Mouse (Mus musculus) MEL (cell line): ENCODE results near the gene Slc22a23. TPM values are rescaled to one million over a fixed set of nuclear protein-coding genes. Genes with fewer than 3 reads are reported as not detected.

Source experiments
- DNase-seq: peaks from one replicate; pipeline ENCODE4 v3.0.0; 2011; ENCODE audit warnings: low read depth, low spot score
- H3K27ac ChIP-seq: 2 replicates; pipeline ENCODE4 v1.5.1; 2012; ENCODE audit warnings: low read depth, mild to moderate bottlenecking, control low read depth, low read length, moderate library complexity; ENCODE audit not compliant: control insufficient read depth
- H3K27me3 ChIP-seq, 2 experiments: fragments of 150-350 bp in 1 of 2; sonication (generic) in 1 of 2; 2 replicates each; pipeline ENCODE4 v1.6.1; 2012; ENCODE audit warnings: low read length in 2 of 2, mild to moderate bottlenecking in 2 of 2, improper control_type of control experiment in 1 of 2, moderate library complexity in 1 of 2; ENCODE audit not compliant: insufficient read depth in 2 of 2, control insufficient read depth in 1 of 2
- H3K36me3 ChIP-seq, 2 experiments: 2 replicates each; pipeline ENCODE4 v1.6.1; 2012 to 2014; ENCODE audit warnings: low read length in 2 of 2, improper control_type of control experiment in 1 of 2, inconsistent platforms in 1 of 2, mild to moderate bottlenecking in 1 of 2; ENCODE audit not compliant: insufficient read depth in 2 of 2, control insufficient read depth in 1 of 2
- H3K4me1 ChIP-seq, 2 experiments: fragments of 150-350 bp in 1 of 2; sonication (generic) in 1 of 2; 2 replicates each; pipeline ENCODE4 v1.6.1; 2012; ENCODE audit warnings: low read length in 2 of 2, improper control_type of control experiment in 1 of 2, mild to moderate bottlenecking in 1 of 2; ENCODE audit not compliant: insufficient read depth in 2 of 2, control insufficient read depth in 1 of 2
- H3K4me3 ChIP-seq, 2 experiments: fragments of 150-350 bp in 1 of 2; sonication (generic) in 1 of 2; 2 replicates each; pipeline ENCODE4 v1.5.1; 2012; ENCODE audit warnings: low read depth in 2 of 2, low read length in 2 of 2, mild to moderate bottlenecking in 2 of 2, moderate library complexity in 2 of 2, control low read depth in 1 of 2, improper control_type of control experiment in 1 of 2; ENCODE audit not compliant: control insufficient read depth in 1 of 2, insufficient read depth in 1 of 2
- H3K79me2 ChIP-seq: 2 replicates; pipeline ENCODE4 v1.6.1; 2012; ENCODE audit warnings: mild to moderate bottlenecking, low read length, moderate library complexity; ENCODE audit not compliant: control insufficient read depth, poor library complexity, insufficient read depth
- H3K9ac ChIP-seq: 2 replicates; pipeline ENCODE4 v1.6.1; 2012; ENCODE audit warnings: low read depth, mild to moderate bottlenecking, control low read depth, low read length, moderate library complexity; ENCODE audit not compliant: control insufficient read depth, poor library complexity, severe bottlenecking
- H3K9me3 ChIP-seq: fragments of 150-350 bp; sonication (generic); replicated peaks from 2 replicates; pipeline ENCODE4 v1.6.1; 2012; ENCODE audit warnings: mild to moderate bottlenecking, low read length, improper control_type of control experiment, moderate library complexity; ENCODE audit not compliant: insufficient read depth
- BHLHE40 ChIP-seq: IDR thresholded peaks from 2 replicates; pipeline ENCODE4 v1.6.1; 2012; ENCODE audit warnings: low read depth, mild to moderate bottlenecking, inconsistent platforms, low read length, improper control_type of control experiment, borderline replicate concordance
- CHD1 ChIP-seq: IDR thresholded peaks from 2 replicates; pipeline ENCODE4 v1.6.1; 2012; ENCODE audit warnings: low read depth, mild to moderate bottlenecking, inconsistent platforms, low read length, improper control_type of control experiment
- ELF1 ChIP-seq: IDR thresholded peaks from 2 replicates; pipeline ENCODE4 v1.6.1; 2014; ENCODE audit warnings: low read depth, mild to moderate bottlenecking, inconsistent platforms, low read length, improper control_type of control experiment, moderate library complexity
- EP300 ChIP-seq, 2 experiments: IDR thresholded peaks; 2 replicates each; pipeline ENCODE4 v1.6.1; 2011; ENCODE audit warnings: improper control_type of control experiment in 2 of 2, low read length in 2 of 2, low read depth in 1 of 2, mild to moderate bottlenecking in 1 of 2
- ETS1 ChIP-seq: IDR thresholded peaks from 2 replicates; pipeline ENCODE4 v1.6.1; 2012; ENCODE audit warnings: low read depth, mild to moderate bottlenecking, inconsistent platforms, low read length, improper control_type of control experiment, moderate library complexity
- GATA1 ChIP-seq: IDR thresholded peaks from 2 replicates; pipeline ENCODE4 v1.6.1; 2011; ENCODE audit warnings: low read depth, low read length, improper control_type of control experiment
- HCFC1 ChIP-seq: IDR thresholded peaks from 2 replicates; pipeline ENCODE4 v1.6.1; 2012; ENCODE audit warnings: low read depth, mild to moderate bottlenecking, inconsistent platforms, low read length, improper control_type of control experiment, moderate library complexity
- JUND ChIP-seq: IDR thresholded peaks from 2 replicates; pipeline ENCODE4 v1.6.1; 2011; ENCODE audit warnings: low read depth, mild to moderate bottlenecking, improper control_type of control experiment, low read length
- MAFK ChIP-seq: IDR thresholded peaks from 2 replicates; pipeline ENCODE4 v1.6.1; 2011; ENCODE audit warnings: low read depth, mild to moderate bottlenecking, low read length, improper control_type of control experiment, borderline replicate concordance
- MEF2A ChIP-seq: IDR thresholded peaks from 2 replicates; pipeline ENCODE4 v1.6.1; 2014; ENCODE audit warnings: low read depth, mild to moderate bottlenecking, inconsistent platforms, low read length, improper control_type of control experiment; ENCODE audit not compliant: poor library complexity, insufficient replicate concordance, severe bottlenecking; ENCODE audit errors: extremely low read depth
- MXI1 ChIP-seq: IDR thresholded peaks from 2 replicates; pipeline ENCODE4 v1.6.1; 2011; ENCODE audit warnings: mild to moderate bottlenecking, low read depth, low read length, improper control_type of control experiment
- POLR2AphosphoS5 ChIP-seq: IDR thresholded peaks from 2 replicates; pipeline ENCODE4 v1.6.1; 2012; ENCODE audit warnings: low read depth, borderline replicate concordance, mild to moderate bottlenecking, inconsistent platforms, low read length, moderate library complexity, mixed read lengths
- RCOR1 ChIP-seq: IDR thresholded peaks from 2 replicates; pipeline ENCODE4 v1.6.1; 2012; ENCODE audit warnings: low read depth, mild to moderate bottlenecking, inconsistent platforms, low read length, improper control_type of control experiment
- TAL1 ChIP-seq: IDR thresholded peaks from 2 replicates; pipeline ENCODE4 v1.6.1; 2012; ENCODE audit warnings: mild to moderate bottlenecking, inconsistent platforms, low read length, moderate library complexity, mixed read lengths
- TBP ChIP-seq: IDR thresholded peaks from 2 replicates; pipeline ENCODE4 v1.8.0; 2011; ENCODE audit warnings: low read depth, low read length, improper control_type of control experiment
- TCF12 ChIP-seq: IDR thresholded peaks from 2 replicates; pipeline ENCODE4 v1.6.1; 2014; ENCODE audit warnings: low read depth, mild to moderate bottlenecking, inconsistent platforms, low read length, improper control_type of control experiment, moderate library complexity
- ZC3H11A ChIP-seq: IDR thresholded peaks from 2 replicates; pipeline ENCODE4 v1.6.1; 2012; ENCODE audit warnings: low read depth, mild to moderate bottlenecking, inconsistent platforms, low read length, improper control_type of control experiment
- ZNF384 ChIP-seq: IDR thresholded peaks from 2 replicates; pipeline ENCODE4 v1.6.1; 2012; ENCODE audit warnings: low read depth, mild to moderate bottlenecking, inconsistent platforms, low read length, improper control_type of control experiment
- polyA plus RNA-seq, 2 experiments: library from polyadenylated mRNA; stranded (reverse) in 1 of 2; unstranded in 1 of 2; fragments of >175 nt in 1 of 2; fragments of >200 nt in 1 of 2; gene quantifications; 2 replicates each; pipeline versions ENCODE4 v1.2.1 to v1.2.4; 2012; ENCODE audit warnings: low replicate concordance in 2 of 2, low read depth in 1 of 2; ENCODE audit not compliant: insufficient read length in 2 of 2, insufficient read depth in 1 of 2, missing spikeins in 1 of 2
- total RNA-seq: library from RNA; depleted of rRNA; stranded (reverse); fragments of 300-350 nt; gene quantifications from 2 replicates; pipeline ENCODE4 v1.2.3, GENCODE M21; 2012

Gene Slc22a23
- total and polyA plus RNA-seq, 3 experiments: 22.2 to 24.3 TPM; not detected in 1

DNA sequence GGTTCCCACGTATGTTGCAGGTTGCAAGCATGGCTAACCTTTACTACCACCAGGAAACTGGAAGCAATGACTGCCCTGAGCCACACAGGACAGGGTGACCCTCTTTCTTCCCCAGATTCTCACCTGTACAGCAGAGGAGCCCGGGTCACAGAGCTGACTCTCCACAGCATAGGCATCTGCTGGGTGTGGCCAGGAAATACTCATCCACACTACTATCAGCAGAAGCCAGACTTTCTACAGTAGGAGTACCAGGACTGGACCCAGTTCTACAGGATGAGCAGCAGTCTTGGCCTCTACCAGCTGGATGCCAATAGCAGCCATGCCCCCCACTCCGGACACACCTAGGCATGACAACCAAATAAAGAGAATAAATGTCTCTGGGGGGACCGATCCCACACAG is 15.4 kb downstream of the Slc22a23 start:
- DNase-seq: no peak
- H3K79me2 ChIP-seq: peaks cover 63% of the 10 kb centered on the region
- no peaks in the 10 kb centered on the region for H3K9me3 ChIP-seq
- no peak for TF ChIP-seq TBP
- TF ChIP-seq TCF12: peak; percentile 27; the same call in 1 of the 2 replicates
- TF ChIP-seq ELF1: no peak
- no peak for TF ChIP-seq JUND
- TF ChIP-seq ZC3H11A: no peak
- TF ChIP-seq TAL1: peak; percentile 64
- TF ChIP-seq RCOR1: no peak
- TF ChIP-seq EP300 (IDR thresholded peaks at IDR 0.05; ENCODE audit: low read depth in 1 of 2, low read length in 2 of 2): peak in 1 of 2 experiments; percentile 35; a peak in 2 of 4 replicates
- H3K36me3 ChIP-seq: peaks cover 18 to 64% of the 10 kb centered on the region in 2 experiments
- H3K4me3 ChIP-seq: no peak overlapping the region
- no peaks in the 10 kb centered on the region for H3K27me3 ChIP-seq
- H3K27ac ChIP-seq: 0 out of 2 replicates have a peak overlapping the region, but pooled peaks have one; percentile 2
- no peak overlapping the region for H3K9ac ChIP-seq
- H3K4me1 ChIP-seq: peaks cover 44 to 64% of the 10 kb centered on the region in 2 experiments

DNA sequence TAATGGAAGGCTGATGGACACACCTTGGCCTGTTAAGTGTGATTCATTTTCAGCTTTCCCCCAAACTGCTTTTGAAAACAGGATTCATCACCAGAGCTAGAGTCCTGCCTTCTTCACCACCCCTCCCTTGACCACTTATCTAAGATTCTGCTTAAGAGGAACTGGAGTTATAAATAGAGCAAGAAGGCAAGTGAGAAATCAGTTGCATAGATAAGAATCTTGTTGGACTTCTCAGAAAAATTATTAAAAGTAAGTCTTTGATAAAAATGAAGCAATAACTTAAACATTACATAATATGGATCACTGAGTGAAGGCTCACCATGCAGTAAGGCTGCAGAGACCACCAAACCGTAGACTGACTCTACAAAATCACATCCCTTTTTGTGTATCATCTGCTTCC is 18.0 kb downstream of the Slc22a23 start:
- Histone ChIP-seq H3K9me3 (no peaks in the 10 kb centered on the region), H3K79me2 (peaks cover 53% of the 10 kb centered on the region), H3K9ac (no peak overlapping the region), H3K27ac (no peak overlapping the region)
- no peak for TF ChIP-seq MAFK
- TF ChIP-seq GATA1: peak; percentile 69
- TF ChIP-seq CHD1: no peak
- TF ChIP-seq MEF2A: peak; percentile 89; the same call in 1 of the 2 replicates
- TF ChIP-seq ETS1: 0 out of 2 replicates have a peak, but pooled peaks have one; percentile 16
- no peak for TF ChIP-seq ZNF384
- TF ChIP-seq BHLHE40: 0 out of 2 replicates have a peak, but pooled peaks have one; percentile 21
- TF ChIP-seq TAL1: no peak
- peak; percentile 30; the same call in 1 of the 2 replicates for TF ChIP-seq RCOR1
- TF ChIP-seq ELF1: no peak
- no peak for TF ChIP-seq HCFC1
- no peak for TF ChIP-seq POLR2AphosphoS5
- peak in 1 of 2 experiments; percentile 38; a peak in 1 of 4 replicates for TF ChIP-seq EP300 (IDR thresholded peaks at IDR 0.05; ENCODE audit: low read depth in 1 of 2, low read length in 2 of 2)
- TF ChIP-seq MXI1: no peak
- TF ChIP-seq, all 39 proteins: peak for 6
- H3K4me1 ChIP-seq: peaks cover 31 to 46% of the 10 kb centered on the region in 2 experiments
- no peaks in the 10 kb centered on the region for H3K27me3 ChIP-seq
- H3K4me3 ChIP-seq: no peak overlapping the region
- H3K36me3 ChIP-seq: peaks cover 20 to 52% of the 10 kb centered on the region in 2 experiments
- no peak for DNase-seq
